Mouse (Mus musculus): ENCODE results near the gene D5Ertd579e. TPM values are rescaled to one million over a fixed set of nuclear protein-coding genes. Genes with fewer than 3 reads are reported as not detected.

Gene D5Ertd579e
- polyA plus RNA-seq, 1 experiment from 2014 or later: 31.3 TPM

DNA sequence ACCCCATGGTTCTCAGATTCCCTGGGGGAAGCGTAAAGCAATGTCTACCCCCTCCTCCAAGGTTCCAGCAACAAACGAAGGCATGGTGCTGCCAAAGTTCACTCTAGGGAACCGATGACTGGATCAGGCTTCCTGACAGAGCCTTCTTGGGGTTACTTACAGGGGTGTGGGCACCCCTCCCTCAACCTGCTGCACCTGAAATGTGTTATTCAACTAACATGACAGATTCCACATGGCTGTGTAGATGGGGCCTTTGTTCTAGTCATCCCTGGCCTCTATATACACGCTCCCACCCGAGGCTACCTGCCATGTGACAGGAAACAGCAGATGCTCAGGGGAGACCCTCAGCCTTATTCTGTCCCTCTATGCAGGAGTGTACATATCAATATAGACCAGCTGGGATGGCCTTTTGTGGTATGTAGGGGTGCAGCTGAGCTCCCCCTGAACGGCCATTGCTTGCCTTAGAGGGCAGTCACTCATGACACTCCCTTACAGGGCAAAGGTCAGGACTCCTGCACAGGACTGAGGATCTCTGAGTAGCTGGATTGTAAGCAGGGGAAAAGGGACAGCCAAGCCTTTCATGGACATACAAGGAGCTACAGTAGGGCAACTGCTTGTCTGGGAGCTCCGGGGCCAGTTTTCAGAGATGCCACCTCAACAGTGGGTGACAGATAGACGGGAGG lies 32.7 kb upstream of the D5Ertd579e start:
- Histone ChIP-seq H3K9me3 (no peaks in the 10 kb centered on the region), H3K27ac (no peak overlapping the region), H3K4me3 (no peak overlapping the region), H3K27me3 (ENCODE audit: poor library complexity, severe bottlenecking) (no peaks in the 10 kb centered on the region), H3K4me1 (peaks cover 18% of the 10 kb centered on the region), H3K36me3 (replicated peaks) (no peaks in the 10 kb centered on the region)
- DNase-seq (ENCODE audit: extremely low spot score, low spot score): no peak
- 83% methylated on average over 8 of the region's 8 CpGs for WGBS

DNA sequence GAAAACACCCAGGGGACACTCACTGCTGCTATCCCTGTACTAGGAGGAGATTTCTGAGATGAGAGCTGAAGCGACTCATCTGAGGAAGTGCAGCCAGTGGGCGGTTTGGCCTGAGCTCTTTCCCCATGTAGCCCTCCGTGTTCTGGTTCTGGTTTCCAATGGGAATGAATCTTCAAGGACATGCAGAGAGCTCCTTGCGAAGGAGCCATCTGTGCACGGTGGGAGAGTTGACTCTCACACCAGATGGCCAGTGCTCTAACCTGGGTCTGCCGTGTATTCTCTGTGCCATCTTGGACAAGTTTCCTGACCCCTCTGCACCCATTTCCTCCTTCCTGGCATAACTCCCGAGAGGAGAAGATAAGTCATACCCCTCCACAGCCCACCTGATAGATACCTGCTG lies 32.0 kb upstream of the D5Ertd579e start:
- no peak for DNase-seq (ENCODE audit: extremely low spot score, low spot score)
- Histone ChIP-seq H3K27ac (no peak overlapping the region), H3K36me3 (replicated peaks) (no peaks in the 10 kb centered on the region), H3K4me3 (no peak overlapping the region), H3K27me3 (ENCODE audit: poor library complexity, severe bottlenecking) (no peaks in the 10 kb centered on the region), H3K4me1 (peaks cover 18% of the 10 kb centered on the region), H3K9me3 (no peaks in the 10 kb centered on the region)
- 85% methylated on average over 7 of the region's 7 CpGs for WGBS

GRCm38 (mm10) chr5:36727136-36727535 lies 31.3 kb upstream of the D5Ertd579e start:
- no peak for DNase-seq (ENCODE audit: extremely low spot score, low spot score)
- no peaks in the 10 kb centered on the region for H3K27me3 ChIP-seq (ENCODE audit: poor library complexity, severe bottlenecking)
- no peaks in the 10 kb centered on the region for H3K36me3 ChIP-seq (replicated peaks)
- peaks cover 18% of the 10 kb centered on the region for H3K4me1 ChIP-seq
- H3K27ac ChIP-seq: no peak overlapping the region
- 69% methylated on average over 2 of the region's 2 CpGs for WGBS
- no peak overlapping the region for H3K4me3 ChIP-seq
- no peaks in the 10 kb centered on the region for H3K9me3 ChIP-seq

DNA sequence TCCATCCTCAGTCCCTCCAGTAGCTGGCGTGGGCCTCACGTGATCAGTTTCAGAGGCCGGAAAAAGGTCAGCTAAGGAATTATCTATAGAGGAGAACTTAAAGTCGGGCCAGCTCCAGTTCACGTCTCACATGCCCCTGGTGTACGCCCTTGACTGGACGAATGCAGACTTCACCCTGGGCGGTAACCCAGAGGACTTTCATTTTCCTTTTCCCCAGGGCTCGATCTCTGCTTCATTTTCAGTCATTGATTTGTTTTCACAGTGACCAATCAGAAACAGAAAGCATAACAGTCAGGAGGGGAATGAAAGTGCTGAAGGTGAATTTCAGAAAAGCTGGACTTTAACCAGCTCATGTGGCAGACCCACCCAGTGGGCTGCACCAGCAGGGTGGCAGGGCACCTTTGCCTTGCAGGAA lies 30.6 kb upstream of the D5Ertd579e start:
- Histone ChIP-seq H3K27me3 (ENCODE audit: poor library complexity, severe bottlenecking) (no peaks in the 10 kb centered on the region), H3K9me3 (no peaks in the 10 kb centered on the region), H3K36me3 (replicated peaks) (no peaks in the 10 kb centered on the region), H3K4me3 (no peak overlapping the region), H3K4me1 (peaks cover 13% of the 10 kb centered on the region), H3K27ac (no peak overlapping the region)
- 74% methylated on average over 9 of the region's 9 CpGs for WGBS
- DNase-seq (ENCODE audit: extremely low spot score, low spot score): no peak

- no peaks in the 10 kb centered on the region for H3K27me3 ChIP-seq (ENCODE audit: poor library complexity, severe bottlenecking)
- H3K9me3 ChIP-seq: no peaks in the 10 kb centered on the region
- H3K36me3 ChIP-seq (replicated peaks): no peaks in the 10 kb centered on the region
- no peak for DNase-seq (ENCODE audit: extremely low spot score, low spot score)
- H3K4me3 ChIP-seq: no peak overlapping the region
- 70% methylated on average over 12 of the region's 12 CpGs for WGBS
- H3K27ac ChIP-seq: no peak overlapping the region
- H3K4me1 ChIP-seq: peaks cover 11% of the 10 kb centered on the region; the same call in 1 of the 2 replicates
Measured at GRCm38 (mm10) chr5:36725861-36726260, 30.0 kb upstream of the D5Ertd579e start.

GRCm38 (mm10) chr5:36724274-36724673 lies 28.4 kb upstream of the D5Ertd579e start:
- Histone ChIP-seq H3K36me3 (replicated peaks) (no peaks in the 10 kb centered on the region), H3K27ac (no peak overlapping the region), H3K4me3 (no peak overlapping the region), H3K27me3 (ENCODE audit: poor library complexity, severe bottlenecking) (no peaks in the 10 kb centered on the region), H3K4me1 (peaks cover 8% of the 10 kb centered on the region; the same call in 1 of the 2 replicates), H3K9me3 (no peaks in the 10 kb centered on the region)
- 70% methylated on average over 7 of the region's 7 CpGs for WGBS
- no peak for DNase-seq (ENCODE audit: extremely low spot score, low spot score)

GRCm38 (mm10) chr5:36723356-36723755 lies 27.5 kb upstream of the D5Ertd579e start:
- H3K4me1 ChIP-seq: peaks cover 3% of the 10 kb centered on the region; the same call in 1 of the 2 replicates
- DNase-seq (ENCODE audit: extremely low spot score, low spot score): no peak
- no peak overlapping the region for H3K4me3 ChIP-seq
- H3K27me3 ChIP-seq (ENCODE audit: poor library complexity, severe bottlenecking): no peaks in the 10 kb centered on the region
- no peaks in the 10 kb centered on the region for H3K9me3 ChIP-seq
- no peaks in the 10 kb centered on the region for H3K36me3 ChIP-seq (replicated peaks)
- no peak overlapping the region for H3K27ac ChIP-seq
- WGBS: 72% methylated on average over 9 of the region's 9 CpGs

GRCm38 (mm10) chr5:36722415-36722856 lies 26.6 kb upstream of the D5Ertd579e start:
- Histone ChIP-seq H3K27me3 (ENCODE audit: poor library complexity, severe bottlenecking) (no peaks in the 10 kb centered on the region), H3K4me1 (peaks cover 3% of the 10 kb centered on the region; the same call in 1 of the 2 replicates), H3K4me3 (no peak overlapping the region), H3K27ac (no peak overlapping the region), H3K9me3 (no peaks in the 10 kb centered on the region), H3K36me3 (replicated peaks) (no peaks in the 10 kb centered on the region)
- 85% methylated on average over 6 of the region's 6 CpGs for WGBS
- no peak for DNase-seq (ENCODE audit: extremely low spot score, low spot score)

DNA sequence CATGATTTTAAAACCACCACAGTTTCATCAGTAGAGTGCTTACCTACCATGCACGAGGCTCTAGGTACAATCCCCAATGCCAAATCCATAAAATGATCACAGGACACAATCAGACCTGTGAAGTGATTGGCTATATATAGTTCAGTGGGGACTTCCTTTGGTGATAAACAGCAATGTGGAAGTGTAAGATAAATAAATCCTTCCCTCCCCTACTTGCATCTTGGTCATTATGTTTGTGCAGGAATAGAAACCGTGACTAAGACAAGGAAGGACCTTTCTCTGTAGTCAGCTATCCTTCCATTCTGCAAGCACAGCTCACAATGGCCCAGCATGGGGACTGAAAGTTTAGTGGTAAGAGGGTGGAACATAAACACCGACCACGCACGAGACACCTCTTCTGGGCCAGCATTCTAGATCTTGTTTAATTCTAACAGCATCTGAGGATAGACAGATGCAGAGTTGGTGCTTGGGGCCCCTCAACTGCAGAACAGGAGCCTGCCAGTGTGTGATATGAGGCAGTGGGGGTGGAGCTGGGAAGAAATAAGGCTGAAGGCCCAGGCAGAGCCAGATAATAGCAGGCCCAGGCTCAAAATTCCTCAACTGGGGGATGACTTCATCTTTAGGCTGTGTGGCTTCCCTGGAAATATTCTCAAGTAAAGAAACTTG lies 25.0 kb upstream of the D5Ertd579e start:
- Histone ChIP-seq H3K4me1 (peaks cover 1% of the 10 kb centered on the region; the same call in 1 of the 2 replicates), H3K9me3 (no peaks in the 10 kb centered on the region), H3K4me3 (no peak overlapping the region), H3K27me3 (ENCODE audit: poor library complexity, severe bottlenecking) (0 out of 2 replicates have a peak, but pooled peaks cover 4% of the 10 kb centered on the region), H3K27ac (no peak overlapping the region), H3K36me3 (replicated peaks) (no peaks in the 10 kb centered on the region)
- WGBS: 83% methylated on average over 5 of the region's 5 CpGs
- DNase-seq (ENCODE audit: extremely low spot score, low spot score): no peak

DNA sequence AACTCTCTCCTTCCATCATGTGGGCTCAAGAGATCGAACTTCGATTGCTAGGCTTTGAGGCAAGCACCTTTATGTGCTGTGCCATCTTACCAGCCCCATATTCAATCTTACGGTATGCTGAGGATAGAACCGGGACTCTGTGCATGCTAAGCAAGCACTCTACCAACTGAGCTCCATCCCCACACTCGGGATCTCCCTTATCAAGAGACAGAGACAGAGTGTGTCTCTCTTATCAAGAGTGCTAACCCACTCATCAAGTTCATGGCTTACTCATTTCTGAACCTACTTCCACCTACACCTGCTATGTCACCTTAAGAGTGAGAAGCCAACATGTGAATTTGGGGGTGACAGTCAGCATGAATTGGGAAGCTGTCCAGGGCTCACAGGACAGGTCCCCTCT lies 24.4 kb upstream of the D5Ertd579e start:
- no peak for DNase-seq (ENCODE audit: extremely low spot score, low spot score)
- no peaks in the 10 kb centered on the region for H3K4me1 ChIP-seq
- no peak overlapping the region for H3K4me3 ChIP-seq
- 83% methylated on average over 5 of the region's 5 CpGs for WGBS
- no peaks in the 10 kb centered on the region for H3K36me3 ChIP-seq (replicated peaks)
- 0 out of 2 replicates have a peak, but pooled peaks cover 4% of the 10 kb centered on the region for H3K27me3 ChIP-seq (ENCODE audit: poor library complexity, severe bottlenecking)
- no peaks in the 10 kb centered on the region for H3K9me3 ChIP-seq
- no peak overlapping the region for H3K27ac ChIP-seq

GRCm38 (mm10) chr5:36719601-36720000 lies 23.8 kb upstream of the D5Ertd579e start:
- H3K27ac ChIP-seq: no peak overlapping the region
- peaks cover 11% of the 10 kb centered on the region; the same call in 1 of the 2 replicates for H3K27me3 ChIP-seq (ENCODE audit: poor library complexity, severe bottlenecking)
- no peaks in the 10 kb centered on the region for H3K9me3 ChIP-seq
- no peaks in the 10 kb centered on the region for H3K4me1 ChIP-seq
- H3K36me3 ChIP-seq (replicated peaks): no peaks in the 10 kb centered on the region
- no peak for DNase-seq (ENCODE audit: extremely low spot score, low spot score)
- 86% methylated on average over 3 of the region's 3 CpGs for WGBS
- no peak overlapping the region for H3K4me3 ChIP-seq

- WGBS: 85% methylated on average over 5 of the region's 5 CpGs
- no peak overlapping the region for H3K4me3 ChIP-seq
- DNase-seq (ENCODE audit: extremely low spot score, low spot score): no peak
Measured at GRCm38 (mm10) chr5:36719135-36719534, 23.3 kb upstream of the D5Ertd579e start.

DNA sequence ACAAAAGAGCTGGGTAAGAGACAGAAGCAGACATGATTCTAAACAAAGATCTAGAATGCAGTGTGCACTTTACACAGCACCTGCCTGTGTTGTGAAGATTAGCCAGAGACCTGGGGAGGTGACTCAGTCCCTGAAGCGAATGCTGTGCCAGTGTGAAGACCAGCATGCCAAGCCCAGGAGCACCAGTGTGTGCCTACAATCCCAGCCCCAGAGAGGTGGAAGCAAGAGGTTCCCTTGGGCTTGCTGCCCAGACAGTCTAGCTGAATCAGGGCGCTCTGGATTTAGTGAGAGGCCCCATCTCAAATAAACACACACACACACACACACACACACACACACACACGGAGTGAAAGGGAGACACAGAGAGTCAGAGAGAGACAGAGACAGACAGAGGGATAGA lies 22.1 kb upstream of the D5Ertd579e start:
- WGBS: 78% methylated on average over 3 of the region's 3 CpGs
- H3K4me3 ChIP-seq: no peak overlapping the region
- H3K27me3 ChIP-seq (ENCODE audit: poor library complexity, severe bottlenecking): peaks cover 20% of the 10 kb centered on the region; the same call in 1 of the 2 replicates
- H3K4me1 ChIP-seq: peaks cover 11% of the 10 kb centered on the region
- H3K36me3 ChIP-seq (replicated peaks): no peaks in the 10 kb centered on the region
- no peak overlapping the region for H3K27ac ChIP-seq
- DNase-seq (ENCODE audit: extremely low spot score, low spot score): no peak
- no peaks in the 10 kb centered on the region for H3K9me3 ChIP-seq

More at GRCm38 (mm10) chr5:36719135-36719534, 23.3 kb upstream of the D5Ertd579e start:
- H3K36me3 ChIP-seq (replicated peaks): no peaks in the 10 kb centered on the region
- no peaks in the 10 kb centered on the region for H3K9me3 ChIP-seq
- peaks cover 15% of the 10 kb centered on the region; the same call in 1 of the 2 replicates for H3K27me3 ChIP-seq (ENCODE audit: poor library complexity, severe bottlenecking)
- no peak overlapping the region for H3K27ac ChIP-seq
- H3K4me1 ChIP-seq: no peaks in the 10 kb centered on the region
